ENCODE assay signal across 8 mouse cellular contexts in the genomic region with DNA sequence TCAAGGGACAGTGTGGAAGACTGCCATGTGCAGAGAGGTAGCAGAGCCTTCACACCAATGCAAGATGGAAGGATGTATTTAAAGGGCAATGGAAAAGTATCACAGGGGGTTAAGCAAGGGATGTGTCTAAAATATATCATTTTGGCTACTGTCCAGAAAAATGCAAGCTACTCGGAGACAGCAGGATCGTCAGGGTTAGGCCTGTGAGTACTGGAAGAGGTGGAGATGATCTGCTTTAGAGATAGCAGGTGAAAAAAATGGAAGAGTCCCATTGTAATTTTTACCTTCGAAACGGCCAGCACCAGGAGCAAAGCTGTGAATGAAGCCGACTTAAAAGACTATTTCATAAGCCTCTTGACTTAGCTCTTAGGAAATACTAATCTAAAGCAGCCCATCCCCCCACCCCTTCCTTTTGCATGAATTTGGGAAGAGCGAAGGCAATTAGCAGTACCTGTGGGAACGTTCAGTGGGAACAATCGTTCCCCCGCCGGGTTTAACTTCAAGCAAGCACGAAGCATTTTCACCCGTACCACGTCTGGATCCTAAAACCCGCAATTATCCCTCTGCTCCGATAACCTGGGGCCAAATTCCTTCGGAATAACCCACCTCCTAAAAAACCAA. TPM values are rescaled to one million over a fixed set of nuclear protein-coding genes. Genes with fewer than 3 reads are reported as not detected.
A peak's percentile ranks its signal among the peaks of the same experiment; 100 is the strongest.
DNase-seq lines count a peak whose midpoint lies in the region; ATAC-seq and TF ChIP-seq lines count a peak whose summit lies in the region.

No protein-coding gene starts in this region.

- no peak for TF ChIP-seq POLR2A in brain, embryonic 14.5 days (IDR thresholded peaks at IDR 0.05; ENCODE audit: borderline replicate concordance, extremely low read depth, insufficient read depth, insufficient read length, poor library complexity, severe bottlenecking)

- TF ChIP-seq EP300 in heart, postnatal 0 days (IDR thresholded peaks at IDR 0.05; ENCODE audit: low read depth): no peak

- DNase-seq in left cerebral cortex, adult 2 months (ENCODE audit: extremely low spot score in 1 of 2, low spot score in 2 of 2): no peak
- DNase-seq in left cerebral cortex, postnatal 36 days (ENCODE audit: low spot score in 2 of 2): no peak
- DNase-seq in brain, embryonic 14.5 days (ENCODE audit: low read depth): peak; percentile 64
- no peak for DNase-seq in heart, postnatal 0 days (ENCODE audit: low spot score)
- DNase-seq in urinary bladder, adult 2 months (ENCODE audit: low spot score): no peak
- DNase-seq in B cell, adult 2 months: no peak
- no peak for DNase-seq in thymus, postnatal 4 days

- H3K4me3 ChIP-seq in left cerebral cortex, adult 2 months: peak overlapping the region; percentile 88
- peak overlapping the region; percentile 94 for H3K4me3 ChIP-seq in heart, postnatal 0 days (ENCODE audit: low read depth, low read length)

- H3K4me2 ChIP-seq in heart, postnatal 0 days (ENCODE audit: low read depth, low read length): peak overlapping the region; percentile 89

- H3K9ac ChIP-seq in heart, postnatal 0 days (replicated peaks; ENCODE audit: low read depth, low read length): peak overlapping the region; percentile 96

- 1% methylated on average over 16 of the region's 16 CpGs for WGBS in heart, postnatal 0 days

- intact Hi-C loops in left cerebral cortex, adult 2 months (cut with DNase I): loop anchor here (2.0 kb wide), 1 partner anchor 29 kb away; no protein-coding TSS in a partner anchor
- intact Hi-C loops in left cerebral cortex, postnatal 36 days (cut with DNase I): loop anchor here (10.0 kb wide), 1 partner anchor 111 kb away; no protein-coding TSS in a partner anchor

- no peaks in the 10 kb centered on the region for H3K36me3 ChIP-seq in heart, postnatal 0 days (replicated peaks; ENCODE audit: control insufficient read depth, insufficient read depth, low read length)

- H3K27ac ChIP-seq in left cerebral cortex, adult 2 months: peak overlapping the region; percentile 99
- peak overlapping the region; percentile 99 for H3K27ac ChIP-seq in heart, postnatal 0 days (ENCODE audit: low read depth)

- peaks cover 22% of the 10 kb centered on the region for H3K4me1 ChIP-seq in heart, postnatal 0 days (ENCODE audit: control insufficient read depth, insufficient read depth)

- no peaks in the 10 kb centered on the region for H3K9me3 ChIP-seq in heart, postnatal 0 days (replicated peaks; ENCODE audit: control insufficient read depth, low read length)

- no peak for ATAC-seq in heart, postnatal 0 days (ENCODE audit: insufficient read depth, low read depth)
- peak; percentile 22 for ATAC-seq in megakaryocyte-erythroid progenitor cell, adult 5-6 weeks (replicated peaks; ENCODE audit: low FRiP score, low TSS enrichment, poor library complexity, severe bottlenecking)

- TF ChIP-seq CTCF in left cerebral cortex, adult 2 months (IDR thresholded peaks at IDR 0.05): no peak
- no peak for TF ChIP-seq CTCF in brain, embryonic 14.5 days (IDR thresholded peaks at IDR 0.05; ENCODE audit: borderline replicate concordance, extremely low read depth, insufficient read depth, insufficient read length)
- TF ChIP-seq CTCF in heart, postnatal 0 days (IDR thresholded peaks at IDR 0.05; ENCODE audit: low read depth): no peak

- H3K27me3 ChIP-seq in heart, postnatal 0 days (ENCODE audit: control insufficient read depth, insufficient read depth, low read length): no peaks in the 10 kb centered on the region

RNA-seq across cellular contexts. Expression of gene Scaf8, which starts 0.9 kb away (rescaled TPM):
- total RNA-seq in left cerebral cortex, adult 2 months (2021): 10 to 100 TPM; 58.8 to 63.6 TPM
- total RNA-seq in left cerebral cortex, postnatal 36 days (2021): 10 to 100 TPM; 50.4 to 60.8 TPM
- polyA plus RNA-seq in brain, embryonic 14.5 days (2012; rRNA removed): 42.9 and 44.4 TPM in 2 replicates
- 25.5 and 54.0 TPM in 2 replicates for total RNA-seq in heart, postnatal 0 days (2014; rRNA removed; ENCODE audit: low replicate concordance)
- polyA plus RNA-seq in heart, postnatal 0 days (2015; fragmentation: Nextera tagmentation; extraction: Ambion mirVana): 7.7 and 8.4 TPM in 2 replicates
- 52.0 and 61.2 TPM in 2 replicates for total RNA-seq in megakaryocyte-erythroid progenitor cell, adult 5-6 weeks (2014; fragmentation: Nextera tagmentation)
- 40.1 and 52.9 TPM in 2 replicates for total RNA-seq in megakaryocyte-erythroid progenitor cell, adult 5-6 weeks (2017)
- polyA plus RNA-seq in urinary bladder, adult 2 months (2012; rRNA removed): 23.0 and 25.0 TPM in 2 replicates
